Mouse (Mus musculus) heart, adult 8-10 months (tissue): ENCODE data around the gene Zfp616. TPM values are rescaled to one million over a fixed set of nuclear protein-coding genes. Genes with fewer than 3 reads are reported as not detected.

Source experiments
- DNase-seq: peaks from one replicate; pipeline ENCODE4 v3.0.0; 2022; ENCODE audit warnings: low spot score
- total RNA-seq, 4 experiments: library from RNA; stranded (reverse); gene quantifications; 2 replicates each; pipeline ENCODE4 v1.2.4; 2022

Gene Zfp616
- total RNA-seq, result not detected

DNA sequence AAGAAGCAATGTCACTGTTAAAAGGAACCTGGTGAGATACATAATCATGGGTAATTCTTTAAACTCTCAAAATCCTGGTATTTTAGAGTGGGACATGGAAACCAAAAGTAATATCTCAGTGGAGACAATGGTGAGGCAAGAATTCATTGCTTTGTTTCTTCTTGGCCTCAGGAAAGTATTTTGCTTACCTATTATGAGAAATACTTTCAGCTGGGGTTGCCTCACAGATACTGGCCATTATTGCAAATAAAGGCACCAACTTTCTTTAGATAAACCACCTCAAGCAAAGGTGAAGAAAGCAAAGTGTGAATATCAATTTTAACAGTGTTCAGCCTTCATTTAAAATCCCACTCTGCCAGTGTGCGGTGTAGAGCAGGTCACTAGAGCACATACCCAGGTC, at the start of gene Zfp616:
Gene Zfp616 (plus strand): TSS at position 301 of the 400 bp plus-strand sequence.
- DNase-seq, result no peak

DNA sequence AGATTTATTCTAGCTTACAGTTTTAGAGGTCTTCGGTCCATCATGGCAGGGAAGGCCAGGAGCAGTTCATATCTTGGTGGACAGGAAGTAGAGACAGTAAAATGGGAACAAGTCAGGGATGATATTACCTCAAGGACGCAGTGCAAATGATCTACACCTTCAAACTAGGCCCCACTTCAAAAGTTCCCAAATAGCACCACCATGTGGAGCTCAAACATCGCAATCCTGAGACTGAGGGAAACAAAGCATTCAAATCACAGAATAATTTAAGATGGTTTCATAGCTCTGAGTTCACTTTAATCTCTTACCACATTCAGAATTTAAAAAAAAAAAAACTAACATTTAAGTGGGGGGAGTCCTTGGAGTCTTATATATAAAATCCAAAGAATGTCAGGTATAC, 18.4 kb upstream of the Zfp616 start:
- DNase-seq, result no peak

DNA sequence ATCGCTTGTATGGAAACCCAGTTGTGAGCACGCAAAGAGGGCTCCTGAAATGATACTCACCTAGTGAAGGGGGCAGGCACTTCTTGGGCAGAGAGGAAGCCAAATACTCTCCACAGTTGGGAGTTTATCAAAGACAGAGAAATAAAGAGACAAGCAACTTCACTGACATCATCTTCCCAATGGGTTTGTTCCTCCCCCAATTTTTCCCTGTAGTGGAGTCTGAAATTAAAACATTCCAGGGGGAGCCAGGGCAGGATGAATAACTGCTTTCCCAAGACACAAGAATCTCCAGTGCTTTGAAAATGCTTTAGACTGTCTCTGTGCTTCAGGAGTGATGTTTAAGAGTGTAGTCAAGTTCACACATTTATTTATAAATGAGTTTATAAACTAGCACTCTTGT, 13.3 kb upstream of the Zfp616 start, which contains the start of the genes Olfr139 and Olfr399:
Gene Olfr139 (minus strand): TSS at position 101 of the 400 bp plus-strand sequence.
Gene Olfr399 (minus strand): TSS at position 165 of the 400 bp plus-strand sequence.
- no peak for DNase-seq

DNA sequence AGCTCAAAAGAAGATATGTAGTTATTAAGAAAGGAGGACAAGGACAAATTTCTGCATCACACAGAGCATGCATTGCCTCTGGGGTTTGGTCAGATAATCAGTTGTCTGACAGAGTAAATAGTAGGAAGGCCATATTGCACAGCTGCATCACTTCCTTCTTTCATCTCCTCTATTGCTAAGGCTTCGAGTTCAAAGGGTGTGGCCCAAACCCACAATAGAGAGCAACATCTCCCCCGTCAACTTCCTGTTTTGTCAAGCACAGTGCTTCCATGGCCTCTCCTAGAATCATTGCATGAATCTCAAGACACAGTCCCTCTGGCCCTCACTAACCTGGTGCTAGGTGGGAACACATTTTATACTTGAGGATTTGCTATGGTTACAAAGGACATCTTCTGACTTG, 31.0 kb downstream of the Zfp616 start:
- peak; percentile 2 for DNase-seq

DNA sequence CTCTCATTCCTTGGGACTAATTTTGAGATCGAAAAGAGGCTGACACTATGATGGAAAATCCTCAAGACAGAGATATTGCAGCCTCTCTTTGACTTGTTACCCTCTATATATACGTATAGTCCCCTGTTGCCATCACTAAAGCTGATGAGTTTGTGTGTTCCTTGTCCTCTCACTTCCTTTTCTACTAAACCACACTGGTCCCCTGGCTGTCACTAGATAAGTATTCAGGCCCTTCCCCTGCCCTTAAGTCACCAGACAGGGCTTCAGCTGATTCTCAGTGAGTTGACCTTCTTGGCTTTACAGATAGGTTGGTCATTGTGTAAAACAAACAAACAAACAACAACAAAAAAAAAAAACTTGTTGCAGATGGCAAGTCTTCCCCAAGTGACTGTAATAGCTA, 31.8 kb downstream of the Zfp616 start:
- DNase-seq, result no peak

DNA sequence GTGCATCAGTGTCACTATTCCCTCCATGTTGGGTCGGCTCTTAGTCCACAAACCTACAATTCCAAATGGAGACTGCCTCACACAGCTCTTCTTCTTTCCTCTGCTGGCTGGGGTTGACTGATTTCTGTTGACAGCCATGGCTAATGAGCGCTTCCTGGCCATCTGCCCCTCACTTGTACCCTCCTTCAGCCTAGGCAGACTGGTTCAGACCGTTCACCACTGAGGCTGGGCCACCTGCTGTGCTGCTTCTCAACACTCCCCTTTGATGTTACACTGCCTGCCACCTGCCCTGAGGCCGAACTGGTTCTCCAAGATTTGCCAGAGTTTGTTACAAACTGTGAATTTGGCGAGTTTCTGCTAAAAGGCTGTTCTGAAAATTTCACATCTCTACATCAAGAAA, 35.3 kb downstream of the Zfp616 start:
- DNase-seq, result no peak

DNA sequence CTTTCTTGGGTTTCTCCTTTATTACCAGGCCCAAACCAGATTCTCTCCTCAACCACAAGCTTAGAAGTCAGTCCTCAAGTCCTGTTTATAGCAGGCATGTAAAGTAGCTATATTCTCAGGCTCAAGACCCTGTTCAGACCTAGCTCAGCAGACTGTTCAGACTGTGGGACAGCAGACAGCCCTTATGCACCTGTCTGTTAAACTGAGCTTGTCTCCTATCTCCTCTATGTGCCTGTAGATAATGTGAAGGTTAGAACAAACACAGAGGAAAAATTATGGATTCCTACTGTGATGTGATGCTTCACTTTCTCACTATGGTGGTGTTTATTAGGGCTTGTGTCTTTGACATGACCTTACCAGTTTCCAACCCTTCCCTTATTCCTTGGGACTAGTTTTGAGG, 43.7 kb downstream of the Zfp616 start, which contains the start of gene Olfr401:
Gene Olfr401 (plus strand): TSS at position 301 of the 400 bp plus-strand sequence.
- no peak for DNase-seq

Other genes with a start within 250 kb of the Zfp616 start
- not detected for gene Olfr393, start 218.5 kb upstream of the Zfp616 start, total RNA-seq
- gene Olfr394, start 179.2 kb upstream of the Zfp616 start, total RNA-seq, result not detected
- not detected for gene Olfr395, start 160.7 kb upstream of the Zfp616 start, total RNA-seq
- not detected for gene Olfr23, start 133.3 kb upstream of the Zfp616 start, total RNA-seq
- gene Olfr397, start 109.1 kb upstream of the Zfp616 start, total RNA-seq, result not detected
- not detected for gene Olfr398, start 79.5 kb upstream of the Zfp616 start, total RNA-seq
- gene Olfr139, start 13.4 kb upstream of the Zfp616 start, total RNA-seq, result not detected
- not detected for gene Olfr399, start 13.3 kb upstream of the Zfp616 start, total RNA-seq
- not detected for gene Olfr401, start 43.8 kb downstream of the Zfp616 start, total RNA-seq
- gene Olfr402, start 83.6 kb downstream of the Zfp616 start, total RNA-seq, result not detected
- gene Olfr403, start 116.3 kb downstream of the Zfp616 start, total RNA-seq, result not detected
- not detected for gene Olfr43, start 141.4 kb downstream of the Zfp616 start, total RNA-seq
- gene Olfr406, start 189.9 kb downstream of the Zfp616 start, total RNA-seq, result not detected
- gene Olfr59, start 213.8 kb downstream of the Zfp616 start, total RNA-seq, result not detected